Mouse (Mus musculus) neural tube, embryonic 11.5 days (tissue): ENCODE data around the gene Gse1. TPM values are rescaled to one million over a fixed set of nuclear protein-coding genes. Genes with fewer than 3 reads are reported as not detected.
A peak's percentile ranks its signal among the peaks of the same experiment; 100 is the strongest.

Experiments
- ATAC-seq: fragments of 200-750 bp; cut with Nextera tagmentation; 2 replicates; pipeline ENCODE4 v1.8.0; 2017; ENCODE audit warnings: moderate number of reproducible peaks, mild to moderate bottlenecking, moderate TSS enrichment, moderate library complexity; ENCODE audit not compliant: insufficient read depth, low FRiP score, low TSS enrichment
- DNase-seq: peaks from one replicate; pipeline ENCODE4 v3.0.0-alpha.2; 2015; ENCODE audit warnings: low spot score
- H3K27ac ChIP-seq: fragments of 300-500 bp; sonication (generic); 2 replicates; pipeline ENCODE4 v1.5.1; 2014; ENCODE audit warnings: low read depth, mild to moderate bottlenecking, low read length
- H3K27me3 ChIP-seq: fragments of 300-500 bp; sonication (generic); 2 replicates; pipeline ENCODE4 v1.6.1; 2014; ENCODE audit warnings: mild to moderate bottlenecking, low read length, mixed read lengths; ENCODE audit not compliant: control insufficient read depth, insufficient read depth
- H3K36me3 ChIP-seq: fragments of 300-500 bp; sonication (generic); 2 replicates; pipeline ENCODE4 v1.6.1; 2014; ENCODE audit warnings: mild to moderate bottlenecking, low read length, moderate library complexity, mixed read lengths; ENCODE audit not compliant: control insufficient read depth, insufficient read depth
- H3K4me1 ChIP-seq: fragments of 300-500 bp; sonication (generic); 2 replicates; pipeline ENCODE4 v1.6.1; 2014; ENCODE audit warnings: low read length, mixed read lengths; ENCODE audit not compliant: control insufficient read depth, insufficient read depth
- H3K4me2 ChIP-seq: fragments of 300-500 bp; sonication (generic); 2 replicates; pipeline ENCODE4 v1.6.1; 2014; ENCODE audit warnings: low read depth, mild to moderate bottlenecking, moderate library complexity
- H3K4me3 ChIP-seq: fragments of 300-500 bp; sonication (generic); 2 replicates; pipeline ENCODE4 v1.5.1; 2014; ENCODE audit warnings: low read depth, low read length
- H3K9ac ChIP-seq: fragments of 300-500 bp; sonication (generic); 2 replicates; pipeline ENCODE4 v1.6.1; 2014; ENCODE audit warnings: mild to moderate bottlenecking, low read length
- H3K9me3 ChIP-seq: fragments of 300-500 bp; sonication (generic); 2 replicates; pipeline ENCODE4 v1.6.1; 2016; ENCODE audit warnings: low read length; ENCODE audit not compliant: control insufficient read depth
- WGBS: fragments of 180-500 bp; shearing (Covaris S2); extraction: QIAGEN DNeasy Blood & Tissue Kit; methylation state at CpG from one replicate; pipeline ENCODE4 v1.1.7; 2014; 5-methylcytosine and 5-hydroxymethylcytosine counted together
- polyA plus RNA-seq: library from polyadenylated mRNA; unstranded; fragments of >200 nt; fragmentation: Nextera tagmentation; extraction: Ambion mirVana; gene quantifications from 2 replicates; pipeline ENCODE4 v1.2.1, GENCODE M21; 2014

Gse1 gene
- polyA plus RNA-seq, 1 experiment from 2014 or later, result 33.5 TPM

GRCm38 (mm10) chr8:120279418-120279817 lies 51.2 kb downstream of the Gse1 start:
- Histone ChIP-seq H3K36me3 (no peaks in the 10 kb centered on the region), H3K4me2 (no peak overlapping the region), H3K27me3 (no peaks in the 10 kb centered on the region), H3K27ac (no peak overlapping the region), H3K9me3 (no peaks in the 10 kb centered on the region), H3K9ac (no peak overlapping the region), H3K4me1 (peaks cover 64% of the 10 kb centered on the region), H3K4me3 (no peak overlapping the region)
- no peak for ATAC-seq
- DNase-seq, result no peak
- WGBS, result 91% methylated on average over 7 of the region's 8 CpGs

GRCm38 (mm10) chr8:120281487-120281886 lies 53.2 kb downstream of the Gse1 start:
- Histone ChIP-seq H3K9me3 (no peaks in the 10 kb centered on the region), H3K27ac (no peak overlapping the region), H3K9ac (no peak overlapping the region), H3K4me3 (no peak overlapping the region), H3K27me3 (no peaks in the 10 kb centered on the region), H3K4me2 (no peak overlapping the region), H3K36me3 (no peaks in the 10 kb centered on the region), H3K4me1 (peaks cover 58% of the 10 kb centered on the region)
- WGBS, result 22% methylated on average over 4 of the region's 4 CpGs
- peak; percentile 85 for DNase-seq
- no peak for ATAC-seq

GRCm38 (mm10) chr8:120282465-120282864 lies 54.2 kb downstream of the Gse1 start:
- no peak for DNase-seq
- no peak for ATAC-seq
- 52% methylated on average over 5 of the region's 5 CpGs for WGBS
- Histone ChIP-seq H3K4me3 (no peak overlapping the region), H3K4me2 (no peak overlapping the region), H3K36me3 (no peaks in the 10 kb centered on the region), H3K27ac (no peak overlapping the region), H3K9ac (no peak overlapping the region), H3K4me1 (peaks cover 48% of the 10 kb centered on the region), H3K9me3 (no peaks in the 10 kb centered on the region), H3K27me3 (no peaks in the 10 kb centered on the region)

GRCm38 (mm10) chr8:120284265-120284664 lies 56.0 kb downstream of the Gse1 start:
- ATAC-seq (no peak), DNase-seq (no peak)
- no peaks in the 10 kb centered on the region for H3K27me3 ChIP-seq
- no peak overlapping the region for H3K9ac ChIP-seq
- H3K4me1 ChIP-seq, result peaks cover 54% of the 10 kb centered on the region
- H3K4me3 ChIP-seq, result no peak overlapping the region
- WGBS, result 26% methylated on average over 9 of the region's 9 CpGs
- H3K36me3 ChIP-seq, result no peaks in the 10 kb centered on the region
- H3K27ac ChIP-seq, result no peak overlapping the region; the same call in 1 of the 2 replicates
- H3K4me2 ChIP-seq, result no peak overlapping the region
- H3K9me3 ChIP-seq, result no peaks in the 10 kb centered on the region

- Histone ChIP-seq H3K36me3 (no peaks in the 10 kb centered on the region), H3K4me2 (no peak overlapping the region), H3K4me3 (no peak overlapping the region), H3K27ac (no peak overlapping the region), H3K27me3 (no peaks in the 10 kb centered on the region), H3K4me1 (peaks cover 60% of the 10 kb centered on the region), H3K9ac (no peak overlapping the region), H3K9me3 (no peaks in the 10 kb centered on the region)
- ATAC-seq (no peak), DNase-seq (no peak)
- 63% methylated on average over 3 of the region's 3 CpGs for WGBS
Measured at GRCm38 (mm10) chr8:120285033-120285432, 56.8 kb downstream of the Gse1 start.

- Histone ChIP-seq H3K27me3 (no peaks in the 10 kb centered on the region), H3K4me1 (peaks cover 52% of the 10 kb centered on the region), H3K4me3 (no peak overlapping the region), H3K27ac (no peak overlapping the region), H3K4me2 (no peak overlapping the region), H3K36me3 (no peaks in the 10 kb centered on the region), H3K9me3 (no peaks in the 10 kb centered on the region), H3K9ac (no peak overlapping the region)
- ATAC-seq (no peak), DNase-seq (no peak)
- WGBS, result 80% methylated on average over 9 of the region's 9 CpGs
Measured at GRCm38 (mm10) chr8:120285878-120286277, 57.6 kb downstream of the Gse1 start.

GRCm38 (mm10) chr8:120288122-120288908 lies 60.1 kb downstream of the Gse1 start:
- 41% methylated on average over 21 of the region's 21 CpGs for WGBS
- Histone ChIP-seq H3K27ac (peak overlapping the region; percentile 40; the same call in 1 of the 2 replicates), H3K27me3 (no peaks in the 10 kb centered on the region), H3K9me3 (no peaks in the 10 kb centered on the region), H3K4me2 (no peak overlapping the region), H3K4me1 (peaks cover 56% of the 10 kb centered on the region), H3K4me3 (no peak overlapping the region), H3K9ac (no peak overlapping the region; the same call in 1 of the 2 replicates), H3K36me3 (no peaks in the 10 kb centered on the region)
- DNase-seq (peak; percentile 76), ATAC-seq (no peak; the same call in 1 of the 2 replicates)

GRCm38 (mm10) chr8:120289191-120289590 lies 60.9 kb downstream of the Gse1 start:
- H3K9me3 ChIP-seq, result no peaks in the 10 kb centered on the region
- H3K27me3 ChIP-seq, result no peaks in the 10 kb centered on the region
- no peaks in the 10 kb centered on the region for H3K36me3 ChIP-seq
- peak; percentile 9 for DNase-seq
- H3K27ac ChIP-seq, result peak overlapping the region; percentile 53; the same call in 1 of the 2 replicates
- H3K4me2 ChIP-seq, result no peak overlapping the region
- H3K9ac ChIP-seq, result no peak overlapping the region
- WGBS, result 86% methylated on average over 7 of the region's 7 CpGs
- H3K4me3 ChIP-seq, result no peak overlapping the region
- no peak for ATAC-seq
- peaks cover 58% of the 10 kb centered on the region for H3K4me1 ChIP-seq

- DNase-seq, result peak; percentile 43
- ATAC-seq, result no peak
- H3K36me3 ChIP-seq, result no peaks in the 10 kb centered on the region
- WGBS, result 32% methylated on average over 10 of the region's 10 CpGs
- peaks cover 60% of the 10 kb centered on the region for H3K4me1 ChIP-seq
- no peaks in the 10 kb centered on the region for H3K9me3 ChIP-seq
- H3K27ac ChIP-seq, result peak overlapping the region; percentile 53; the same call in 1 of the 2 replicates
- peak overlapping the region; percentile 18 for H3K9ac ChIP-seq
- H3K4me2 ChIP-seq, result no peak overlapping the region
- no peak overlapping the region for H3K4me3 ChIP-seq
- no peaks in the 10 kb centered on the region for H3K27me3 ChIP-seq
Measured at GRCm38 (mm10) chr8:120289698-120290181, 61.5 kb downstream of the Gse1 start.
